Comparison of ENCODE assay signal across 8 mouse cellular contexts in genomic region chr9:108565881-108566814, GRCm38 (mm10). TPM values are rescaled to one million over a fixed set of nuclear protein-coding genes. Genes with fewer than 3 reads are reported as not detected.
DNase-seq lines count a peak whose midpoint lies in the region; ATAC-seq and TF ChIP-seq lines count a peak whose summit lies in the region.

No protein-coding gene starts in this region.

- peak overlapping the region; percentile 97 for H3K4me2 ChIP-seq in embryonic facial prominence, embryonic 13.5 days
- H3K4me2 ChIP-seq in hindbrain, embryonic 11.5 days (replicated peaks; ENCODE audit: low read depth, low read length), result peak overlapping the region; percentile 93

- WGBS in lung, adult 2 months, result 10% methylated on average over 35 of the region's 35 CpGs
- 13% methylated on average over 35 of the region's 35 CpGs for WGBS in embryonic facial prominence, embryonic 13.5 days
- WGBS in hindbrain, embryonic 11.5 days, result 14% methylated on average over 35 of the region's 35 CpGs

- DNase-seq in lung, adult 2 months, result no peak
- no peak for DNase-seq in lung, postnatal 36 days
- no peak for DNase-seq in hindbrain, embryonic 11.5 days (ENCODE audit: low spot score)
- DNase-seq in retina, embryonic 14.5 days (ENCODE audit: low spot score), result no peak
- no peak for DNase-seq in adipocyte (ENCODE audit: low spot score)
- no peak for DNase-seq in ovary, postnatal 36 days (ENCODE audit: low spot score)

- no peak for ATAC-seq in embryonic facial prominence, embryonic 13.5 days (ENCODE audit: insufficient number of reproducible peaks, insufficient read depth, low FRiP score, low TSS enrichment, low read depth)
- ATAC-seq in hindbrain, embryonic 11.5 days (ENCODE audit: low FRiP score), result no peak
- peak; percentile 0; the same call in 1 of the 2 replicates for ATAC-seq in megakaryocyte-erythroid progenitor cell, adult 5-6 weeks (replicated peaks; ENCODE audit: low FRiP score, low TSS enrichment, poor library complexity, severe bottlenecking)

- H3K9ac ChIP-seq in embryonic facial prominence, embryonic 13.5 days, result peak overlapping the region; percentile 87
- H3K9ac ChIP-seq in hindbrain, embryonic 11.5 days (ENCODE audit: low read depth, low read length), result peak overlapping the region; percentile 74

- no peaks in the 10 kb centered on the region for H3K27me3 ChIP-seq in embryonic facial prominence, embryonic 13.5 days
- H3K27me3 ChIP-seq in hindbrain, embryonic 11.5 days (ENCODE audit: control insufficient read depth, insufficient read depth, low read length), result no peaks in the 10 kb centered on the region

- peak overlapping the region; percentile 97 for H3K4me3 ChIP-seq in lung, adult 2 months (replicated peaks; ENCODE audit: extremely low read depth, low read depth, low read length)
- peak overlapping the region; percentile 74 for H3K4me3 ChIP-seq in embryonic facial prominence, embryonic 13.5 days
- H3K4me3 ChIP-seq in hindbrain, embryonic 11.5 days (ENCODE audit: low read depth, low read length), result peak overlapping the region; percentile 53

- no peak for TF ChIP-seq CTCF in lung, adult 2 months (IDR thresholded peaks at IDR 0.05; ENCODE audit: insufficient read depth, low read length)

- peaks cover 6% of the 10 kb centered on the region; the same call in 1 of the 2 replicates for H3K4me1 ChIP-seq in lung, adult 2 months (ENCODE audit: control insufficient read depth, insufficient read depth, low read length)
- H3K4me1 ChIP-seq in embryonic facial prominence, embryonic 13.5 days, result peaks cover 54% of the 10 kb centered on the region
- peaks cover 16% of the 10 kb centered on the region for H3K4me1 ChIP-seq in hindbrain, embryonic 11.5 days (replicated peaks; ENCODE audit: control insufficient read depth, insufficient read depth, low read length)

- peaks cover 53% of the 10 kb centered on the region for H3K36me3 ChIP-seq in embryonic facial prominence, embryonic 13.5 days
- H3K36me3 ChIP-seq in hindbrain, embryonic 11.5 days (ENCODE audit: control insufficient read depth, insufficient read depth, low read length), result peaks cover 5% of the 10 kb centered on the region; the same call in 1 of the 2 replicates

- no peak for TF ChIP-seq POLR2A in lung, adult 2 months (IDR thresholded peaks at IDR 0.05; ENCODE audit: borderline replicate concordance, extremely low read depth, low read depth, low read length)

- no peaks in the 10 kb centered on the region for H3K9me3 ChIP-seq in embryonic facial prominence, embryonic 13.5 days
- H3K9me3 ChIP-seq in hindbrain, embryonic 11.5 days (ENCODE audit: control insufficient read depth, low read length), result no peaks in the 10 kb centered on the region

- H3K27ac ChIP-seq in embryonic facial prominence, embryonic 13.5 days, result peak overlapping the region; percentile 92
- peak overlapping the region; percentile 88 for H3K27ac ChIP-seq in hindbrain, embryonic 11.5 days (ENCODE audit: low read depth, low read length)

RNA-seq across cellular contexts. Expression of gene Ndufaf3, which starts 1.1 kb away (rescaled TPM):
- 45.5 and 46.3 TPM in 2 replicates for polyA plus RNA-seq in lung, adult 2 months (2012; rRNA removed)
- polyA plus RNA-seq in embryonic facial prominence, embryonic 13.5 days (2015; fragmentation: Nextera tagmentation; extraction: Ambion mirVana), result 42.3 and 50.4 TPM in 2 replicates
- polyA plus RNA-seq in hindbrain, embryonic 11.5 days (2014; fragmentation: Nextera tagmentation; extraction: Ambion mirVana), result 58.8 and 59.4 TPM in 2 replicates
- 21.9 and 31.1 TPM in 2 replicates for total RNA-seq in megakaryocyte-erythroid progenitor cell, adult 5-6 weeks (2014; fragmentation: Nextera tagmentation)
- 14.1 and 28.7 TPM in 2 replicates for total RNA-seq in megakaryocyte-erythroid progenitor cell, adult 5-6 weeks (2017)

RNA-seq across cellular contexts. Expression of gene Dalrd3, which starts 3.5 kb away (rescaled TPM):
- 183 and 199 TPM in 2 replicates for polyA plus RNA-seq in lung, adult 2 months (2012; rRNA removed)
- polyA plus RNA-seq in embryonic facial prominence, embryonic 13.5 days (2015; fragmentation: Nextera tagmentation; extraction: Ambion mirVana), result 176 and 185 TPM in 2 replicates
- polyA plus RNA-seq in hindbrain, embryonic 11.5 days (2014; fragmentation: Nextera tagmentation; extraction: Ambion mirVana), result 175 and 177 TPM in 2 replicates
- total RNA-seq in megakaryocyte-erythroid progenitor cell, adult 5-6 weeks (2014; fragmentation: Nextera tagmentation), result 119 and 182 TPM in 2 replicates
- total RNA-seq in megakaryocyte-erythroid progenitor cell, adult 5-6 weeks (2017), result 27.5 and 61.0 TPM in 2 replicates

RNA-seq across cellular contexts. Expression of gene Impdh2, which starts 6.1 kb away (rescaled TPM):
- 63.3 and 66.6 TPM in 2 replicates for polyA plus RNA-seq in lung, adult 2 months (2012; rRNA removed)
- 191 and 227 TPM in 2 replicates for polyA plus RNA-seq in embryonic facial prominence, embryonic 13.5 days (2015; fragmentation: Nextera tagmentation; extraction: Ambion mirVana)
- 163 and 169 TPM in 2 replicates for polyA plus RNA-seq in hindbrain, embryonic 11.5 days (2014; fragmentation: Nextera tagmentation; extraction: Ambion mirVana)
- total RNA-seq in megakaryocyte-erythroid progenitor cell, adult 5-6 weeks (2014; fragmentation: Nextera tagmentation), result 430 and 507 TPM in 2 replicates
- total RNA-seq in megakaryocyte-erythroid progenitor cell, adult 5-6 weeks (2017), result 413 and 539 TPM in 2 replicates

RNA-seq across cellular contexts. Expression of gene Wdr6, which starts 12.4 kb away (rescaled TPM):
- polyA plus RNA-seq in lung, adult 2 months (2012; rRNA removed), result 58.7 and 67.6 TPM in 2 replicates
- polyA plus RNA-seq in embryonic facial prominence, embryonic 13.5 days (2015; fragmentation: Nextera tagmentation; extraction: Ambion mirVana), result 140 and 147 TPM in 2 replicates
- 114 and 124 TPM in 2 replicates for polyA plus RNA-seq in hindbrain, embryonic 11.5 days (2014; fragmentation: Nextera tagmentation; extraction: Ambion mirVana)
- 33.2 and 34.7 TPM in 2 replicates for total RNA-seq in megakaryocyte-erythroid progenitor cell, adult 5-6 weeks (2014; fragmentation: Nextera tagmentation)
- total RNA-seq in megakaryocyte-erythroid progenitor cell, adult 5-6 weeks (2017), result 25.8 and 26.8 TPM in 2 replicates

RNA-seq across cellular contexts. Expression of gene P4htm, which starts 31.3 kb away (rescaled TPM):
- 19.6 and 22.4 TPM in 2 replicates for polyA plus RNA-seq in lung, adult 2 months (2012; rRNA removed)
- polyA plus RNA-seq in embryonic facial prominence, embryonic 13.5 days (2015; fragmentation: Nextera tagmentation; extraction: Ambion mirVana), result 9.6 and 13.3 TPM in 2 replicates
- polyA plus RNA-seq in hindbrain, embryonic 11.5 days (2014; fragmentation: Nextera tagmentation; extraction: Ambion mirVana), result 6.7 and 8.6 TPM in 2 replicates
- 2.6 and 3.2 TPM in 2 replicates for total RNA-seq in megakaryocyte-erythroid progenitor cell, adult 5-6 weeks (2014; fragmentation: Nextera tagmentation)
- 1.5 TPM in 1 of 2 replicates, not detected in the other for total RNA-seq in megakaryocyte-erythroid progenitor cell, adult 5-6 weeks (2017)
